Mouse (Mus musculus) fat pad, adult 2 months (tissue): ENCODE data around the gene Fto.
A peak's percentile ranks its signal among the peaks of the same experiment; 100 is the strongest.

Experiments used
- DNase-seq: peaks from one replicate; pipeline ENCODE4 v3.0.0-alpha.2; 2011; ENCODE audit warnings: low read depth, low spot score; ENCODE audit errors: extremely low read depth

Gene Fto

DNA sequence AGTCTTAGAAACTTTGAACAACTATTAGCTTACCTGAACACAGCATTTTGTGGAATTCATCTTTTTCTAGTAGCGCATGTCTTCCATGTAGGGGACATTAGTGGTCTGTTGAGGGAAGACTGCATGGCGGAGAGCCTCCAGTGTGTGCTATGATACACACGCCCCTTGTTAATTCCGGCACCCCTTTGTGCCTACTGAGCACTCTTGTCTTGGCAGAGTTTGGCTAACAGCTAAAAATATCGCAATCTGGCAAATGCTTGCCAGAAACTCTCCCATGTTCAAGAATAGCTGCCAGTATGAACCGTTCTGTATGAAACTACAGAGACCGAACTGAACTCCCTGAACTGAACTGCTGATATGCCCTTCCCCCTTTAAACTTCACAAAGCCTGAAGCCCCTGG lies 10.2 kb downstream of the Fto start:
- no peak for DNase-seq

GRCm38 (mm10) chr8:91324271-91324670 lies 10.9 kb downstream of the Fto start:
- DNase-seq, result no peak

- DNase-seq, result no peak
Measured at GRCm38 (mm10) chr8:91324916-91325315, 11.6 kb downstream of the Fto start.

DNA sequence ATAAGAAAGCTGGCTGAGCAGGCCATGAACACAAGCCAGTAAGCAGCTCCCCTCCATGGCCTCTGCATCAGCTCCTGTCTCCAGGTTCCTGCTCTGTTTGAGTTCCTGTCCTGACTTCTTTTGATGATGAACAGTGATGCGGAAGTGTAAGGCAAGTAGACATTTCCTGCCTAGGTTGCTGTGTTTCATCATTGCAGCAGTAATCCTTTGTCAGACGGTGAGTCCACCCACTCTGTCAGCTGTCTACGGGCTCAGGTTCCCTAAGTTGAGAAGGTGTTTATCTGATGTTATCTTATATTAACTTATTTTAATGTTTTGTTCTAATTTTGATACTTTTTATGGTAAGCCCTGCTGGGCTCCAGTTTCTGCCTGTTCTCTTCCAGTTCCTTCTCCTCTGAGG lies 12.7 kb downstream of the Fto start:
- peak; percentile 19 for DNase-seq

DNA sequence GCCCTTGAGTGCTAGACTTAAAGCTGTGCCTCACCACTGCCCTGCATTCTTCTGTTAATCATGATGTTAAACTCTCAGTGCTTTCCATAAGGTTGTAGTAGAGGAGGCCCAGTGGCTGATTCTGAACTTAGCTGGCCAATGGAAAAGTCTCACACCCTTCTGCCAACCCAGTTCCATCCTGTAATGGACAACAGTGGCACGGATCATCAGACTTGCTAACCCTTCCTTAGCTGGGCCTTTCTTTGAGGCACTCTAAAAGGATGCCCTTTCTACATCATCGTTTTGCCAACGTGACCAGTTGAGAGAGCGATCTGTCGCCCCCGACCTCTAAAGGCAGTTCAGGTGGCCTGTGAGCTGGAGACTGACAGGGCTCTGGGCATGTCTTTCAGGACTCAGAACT lies 13.6 kb downstream of the Fto start:
- DNase-seq, result no peak

- DNase-seq, result no peak
Measured at GRCm38 (mm10) chr8:91327471-91328205, 14.3 kb downstream of the Fto start.

GRCm38 (mm10) chr8:91329056-91329455 lies 15.7 kb downstream of the Fto start:
- DNase-seq, result no peak

DNA sequence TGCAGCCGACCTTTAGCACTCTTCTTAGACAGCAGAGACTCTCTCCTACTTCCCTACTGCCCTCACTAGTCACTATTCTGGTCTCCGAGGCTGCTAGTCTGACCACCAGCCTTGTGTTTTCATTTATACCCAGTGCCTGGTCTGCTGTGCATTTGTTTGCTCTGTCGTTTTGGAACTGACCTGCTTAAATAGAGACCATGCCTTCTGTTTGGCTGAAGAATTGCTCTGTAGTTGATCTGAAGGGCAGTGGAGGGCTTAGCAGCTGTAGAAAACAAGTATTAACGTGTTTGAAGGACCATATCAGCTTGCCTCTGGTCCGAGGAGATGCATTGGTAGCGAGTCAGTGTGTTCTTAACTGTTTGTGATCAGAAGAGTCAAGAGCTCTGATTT lies 16.1 kb downstream of the Fto start:
- no peak for DNase-seq

- DNase-seq, result no peak
Measured at GRCm38 (mm10) chr8:91338389-91339154, 25.2 kb downstream of the Fto start.

GRCm38 (mm10) chr8:91339651-91340050 lies 26.3 kb downstream of the Fto start:
- DNase-seq, result no peak

- no peak for DNase-seq
Measured at GRCm38 (mm10) chr8:91340746-91341145, 27.4 kb downstream of the Fto start.

GRCm38 (mm10) chr8:91342196-91342595 lies 28.9 kb downstream of the Fto start:
- no peak for DNase-seq

GRCm38 (mm10) chr8:91342798-91343197 lies 29.5 kb downstream of the Fto start:
- DNase-seq, result no peak

- DNase-seq, result no peak
Measured at GRCm38 (mm10) chr8:91344659-91345058, 31.3 kb downstream of the Fto start.

DNA sequence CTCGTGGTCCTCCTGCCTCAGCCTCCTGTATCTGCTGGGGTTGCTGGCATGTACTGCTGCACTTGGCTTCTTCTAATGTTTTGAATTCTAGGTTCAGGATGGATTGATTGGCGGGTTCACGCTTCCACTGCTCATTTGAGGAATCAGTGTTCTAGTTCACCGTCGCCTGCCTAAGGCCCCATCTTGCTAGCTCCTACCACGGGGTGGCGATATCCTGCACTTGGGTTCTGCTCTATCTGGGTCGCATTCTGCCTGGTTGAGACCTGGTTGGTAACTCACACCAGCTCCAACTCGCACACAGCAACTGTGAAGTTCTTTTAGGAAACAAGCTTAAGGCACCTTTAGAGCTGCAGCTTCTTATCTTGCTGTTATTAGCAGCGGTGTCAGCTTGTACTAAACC lies 33.8 kb downstream of the Fto start:
- no peak for DNase-seq

GRCm38 (mm10) chr8:91347595-91347994 lies 34.3 kb downstream of the Fto start:
- no peak for DNase-seq

GRCm38 (mm10) chr8:91349816-91350215 lies 36.5 kb downstream of the Fto start:
- no peak for DNase-seq

- no peak for DNase-seq
Measured at GRCm38 (mm10) chr8:91350628-91351027, 37.3 kb downstream of the Fto start.

- DNase-seq, result no peak
Measured at GRCm38 (mm10) chr8:91352598-91352997, 39.3 kb downstream of the Fto start.

- no peak for DNase-seq
Measured at GRCm38 (mm10) chr8:91353062-91353461, 39.7 kb downstream of the Fto start.

DNA sequence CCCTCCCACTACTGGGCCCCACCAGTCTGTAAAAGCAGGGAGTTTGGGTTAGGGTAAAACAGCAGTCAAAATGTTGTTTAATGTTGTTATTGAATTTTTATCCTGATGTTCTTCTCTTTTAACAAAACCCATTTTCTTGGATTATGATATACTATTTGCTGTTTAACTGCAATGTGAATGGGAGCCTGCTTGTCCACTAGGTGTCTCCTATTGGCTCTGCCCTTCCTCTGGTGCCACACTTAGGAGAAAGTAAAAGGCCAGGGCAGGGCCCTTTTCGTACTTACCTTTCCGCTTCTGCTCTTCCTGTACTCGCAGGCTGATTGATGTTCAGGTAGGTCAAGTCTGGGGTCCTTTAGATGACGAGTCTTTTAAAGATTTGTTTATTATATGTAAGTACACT lies 40.6 kb downstream of the Fto start:
- no peak for DNase-seq

DNA sequence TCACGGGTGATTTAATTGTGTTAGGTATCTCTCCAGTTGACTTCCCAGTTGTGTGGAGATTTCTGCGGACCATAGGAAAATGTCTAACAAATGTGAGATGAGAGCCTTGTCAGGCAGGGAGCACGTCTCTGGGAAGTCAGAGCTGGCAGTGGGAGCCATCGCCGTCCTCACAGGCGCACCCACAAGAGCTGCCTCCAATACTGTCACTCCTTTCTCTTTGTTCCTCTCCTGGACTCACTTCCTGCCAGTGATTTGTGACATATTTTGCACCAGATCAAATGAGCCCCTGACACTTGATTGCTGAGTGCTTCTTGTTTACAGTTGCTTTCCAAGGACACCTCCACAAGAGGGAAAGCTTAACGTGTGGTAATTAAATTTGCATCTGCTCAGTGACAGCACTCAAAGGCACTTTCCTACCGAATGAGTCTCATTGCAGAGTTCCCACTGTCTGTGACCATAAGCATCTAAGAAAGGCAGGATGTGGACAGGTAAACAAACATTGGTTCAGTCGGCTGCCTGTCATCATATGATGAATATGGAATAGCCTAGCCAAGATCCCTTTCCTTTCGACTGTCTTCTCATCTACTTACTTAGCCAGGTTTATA lies 42.1 kb downstream of the Fto start:
- no peak for DNase-seq
